Mouse (Mus musculus) activated CD4-positive, CD25-positive, alpha-beta regulatory T cell, adult 4 months (primary cell): ENCODE results near the gene Naga. TPM values are rescaled to one million over a fixed set of nuclear protein-coding genes. Genes with fewer than 3 reads are reported as not detected.
"Not testable (repeated sequence)": the region's sequence is repeated elsewhere in the genome, so short reads cannot be mapped to it uniquely, and the experiment has no call there.

Source experiments
- ATAC-seq: one replicate; pipeline ENCODE4 v1.8.0; 2017
- polyA plus RNA-seq, 2 experiments: library from polyadenylated mRNA; unstranded; fragments of 100-300 nt; shearing (Covaris generic); gene quantifications; one replicate each; pipeline ENCODE4 v1.2.1; 2017

Naga gene
- polyA plus RNA-seq: 10 to 100 TPM; 44.2 to 63.7 TPM

DNA sequence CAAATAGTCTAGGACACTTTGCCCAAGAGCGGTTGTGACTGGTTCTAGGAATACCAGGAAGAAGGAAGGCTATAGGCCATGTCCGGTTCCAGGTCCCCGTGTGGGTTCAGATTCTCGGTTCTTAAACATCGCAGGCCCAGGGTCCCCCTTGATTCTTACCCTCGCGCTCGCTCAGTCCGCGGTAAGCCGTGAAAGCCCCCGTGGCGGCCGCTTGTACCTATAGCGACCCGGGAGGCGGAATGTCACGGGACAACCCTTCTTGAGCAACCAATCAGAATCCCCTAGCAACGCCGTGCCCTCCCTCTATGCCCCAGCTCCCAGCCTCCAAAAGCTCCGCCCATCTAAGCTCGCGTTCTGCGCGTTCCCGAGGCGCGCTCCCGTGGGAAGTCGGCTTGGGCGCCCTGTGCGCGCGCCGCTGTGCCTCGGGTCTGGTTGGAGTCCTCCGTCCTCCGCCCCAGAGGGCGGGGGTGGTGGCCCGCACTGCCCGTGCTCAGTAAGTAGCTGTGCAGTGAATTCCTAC, at the start of gene Naga, which contains the start of the genes Pheta2 and Smdt1:
Gene Naga, minus strand, starts transcription at position 333 of the 520 bp plus-strand sequence.
Gene Pheta2, plus strand, starts transcription at position 350 of the 520 bp plus-strand sequence.
Gene Smdt1, plus strand, starts transcription at position 367 of the 520 bp plus-strand sequence.
- ATAC-seq: peak; percentile 94

DNA sequence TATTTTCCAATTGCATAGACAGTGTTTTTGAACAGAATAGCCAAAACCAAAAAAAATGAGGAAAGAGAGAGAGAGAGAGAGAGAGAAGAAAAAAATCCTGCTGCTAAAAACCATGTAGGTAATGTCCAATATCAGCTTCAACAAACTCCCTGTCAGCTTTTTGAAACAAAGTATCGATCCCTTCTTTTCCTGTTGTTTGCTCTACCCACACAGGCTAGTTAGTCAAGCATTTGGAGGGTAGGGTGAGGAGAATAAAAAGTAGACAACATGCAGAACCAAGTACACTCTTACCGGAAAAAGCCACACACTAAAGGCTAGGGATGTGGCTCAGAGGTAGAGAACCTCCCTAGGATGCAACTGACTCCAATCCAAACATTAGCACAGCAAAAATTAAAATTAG, 47.0 kb upstream of the Naga start:
- no peak for ATAC-seq

DNA sequence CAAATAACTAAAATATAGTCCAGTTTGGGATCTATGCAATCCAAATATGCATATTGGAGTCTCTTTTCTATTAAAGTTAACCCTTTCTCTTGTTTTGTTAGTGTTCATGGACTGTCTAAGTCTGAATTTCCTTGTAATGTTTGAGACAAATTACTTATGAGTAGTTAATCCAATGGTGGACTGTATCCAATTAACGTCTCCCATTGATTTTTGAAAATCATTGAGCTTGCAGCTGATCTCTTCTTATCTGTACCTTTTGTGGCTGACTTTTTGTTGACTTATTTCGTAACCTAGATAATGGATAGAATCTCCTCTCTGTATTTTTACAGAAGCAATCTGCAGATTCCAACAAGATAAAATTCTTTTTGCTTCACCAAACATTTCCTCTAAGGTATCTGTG, 43.7 kb upstream of the Naga start:
- no peak for ATAC-seq

DNA sequence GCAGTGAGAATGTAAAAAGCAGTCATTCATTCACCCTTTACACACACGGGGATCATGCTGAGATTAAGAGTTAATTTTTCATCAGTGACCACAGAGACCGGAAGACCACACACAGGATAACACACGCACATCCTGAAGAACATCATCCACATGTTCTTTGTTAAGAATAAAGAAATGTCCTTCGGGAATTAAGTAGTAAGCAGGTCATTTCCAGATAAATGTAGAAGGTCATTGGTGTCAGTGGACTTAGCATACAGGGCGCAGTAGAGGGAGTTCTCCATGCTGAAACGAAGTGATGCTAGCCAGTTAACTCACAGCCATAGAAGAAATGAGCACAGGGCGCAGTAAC, 42.0 kb upstream of the Naga start:
- no peak for ATAC-seq

DNA sequence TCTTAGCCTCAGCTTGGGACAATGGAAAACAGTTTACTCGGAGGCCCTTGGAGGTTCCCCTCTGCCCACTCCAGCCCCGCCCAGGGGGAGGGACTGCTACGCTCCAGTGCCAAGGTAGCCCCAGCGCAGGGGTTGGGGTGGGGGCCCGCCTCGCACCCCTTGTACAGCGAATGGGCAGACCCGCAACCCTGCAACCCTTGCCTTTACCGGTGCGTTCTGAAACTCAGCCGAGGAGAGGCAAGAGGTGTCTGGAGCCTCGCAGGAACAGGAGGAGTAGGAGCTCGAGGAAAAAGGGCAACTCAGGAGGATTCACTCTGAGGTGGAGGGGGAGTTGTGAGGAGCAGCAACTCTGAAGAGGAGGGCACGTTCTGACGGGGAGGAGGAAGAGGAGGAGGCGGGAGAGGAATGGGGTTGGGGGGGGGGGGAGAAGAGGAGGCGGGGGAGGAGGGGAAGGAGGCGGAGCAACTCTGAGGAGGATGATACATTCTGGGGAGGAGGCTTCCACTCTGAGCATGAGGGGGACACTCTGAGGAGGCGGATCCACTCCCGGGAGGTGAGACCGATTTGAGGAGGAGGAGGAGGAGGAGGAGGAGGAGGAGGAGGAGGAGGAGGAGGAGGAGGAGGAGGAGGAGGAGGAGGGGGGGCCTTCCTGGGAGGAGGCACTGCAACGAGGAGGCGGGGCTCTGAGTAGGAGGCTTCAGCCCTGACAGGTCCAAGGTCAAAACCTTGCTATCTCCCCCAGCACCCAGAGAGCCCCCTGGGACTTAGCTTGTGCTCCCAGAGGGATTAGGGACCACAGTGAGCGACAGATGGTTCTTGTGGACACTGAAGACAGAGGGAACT, 41.4 kb upstream of the Naga start, which contains the start of gene Cyp2d22:
Gene Cyp2d22, minus strand, starts transcription at position 390 of the 843 bp plus-strand sequence.
- peak; percentile 43 for ATAC-seq

DNA sequence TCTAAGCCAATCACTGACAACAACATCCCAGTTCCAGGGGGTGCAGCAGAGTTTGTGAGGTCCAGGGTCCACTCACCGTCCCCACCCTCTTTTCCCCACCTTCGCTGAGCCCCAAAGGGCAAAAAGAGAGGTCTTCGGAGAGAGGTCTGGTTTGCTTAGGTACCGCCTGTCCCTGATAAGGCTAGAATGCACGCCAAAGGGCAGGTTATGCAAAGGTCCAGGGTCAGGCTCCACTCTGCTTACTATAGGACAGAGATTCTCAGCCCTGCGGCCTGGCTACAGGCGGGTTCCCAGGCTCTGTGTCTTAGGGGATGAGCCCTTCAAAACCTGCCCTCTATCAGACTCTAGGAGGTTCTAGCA, 40.8 kb upstream of the Naga start:
- ATAC-seq: no peak

DNA sequence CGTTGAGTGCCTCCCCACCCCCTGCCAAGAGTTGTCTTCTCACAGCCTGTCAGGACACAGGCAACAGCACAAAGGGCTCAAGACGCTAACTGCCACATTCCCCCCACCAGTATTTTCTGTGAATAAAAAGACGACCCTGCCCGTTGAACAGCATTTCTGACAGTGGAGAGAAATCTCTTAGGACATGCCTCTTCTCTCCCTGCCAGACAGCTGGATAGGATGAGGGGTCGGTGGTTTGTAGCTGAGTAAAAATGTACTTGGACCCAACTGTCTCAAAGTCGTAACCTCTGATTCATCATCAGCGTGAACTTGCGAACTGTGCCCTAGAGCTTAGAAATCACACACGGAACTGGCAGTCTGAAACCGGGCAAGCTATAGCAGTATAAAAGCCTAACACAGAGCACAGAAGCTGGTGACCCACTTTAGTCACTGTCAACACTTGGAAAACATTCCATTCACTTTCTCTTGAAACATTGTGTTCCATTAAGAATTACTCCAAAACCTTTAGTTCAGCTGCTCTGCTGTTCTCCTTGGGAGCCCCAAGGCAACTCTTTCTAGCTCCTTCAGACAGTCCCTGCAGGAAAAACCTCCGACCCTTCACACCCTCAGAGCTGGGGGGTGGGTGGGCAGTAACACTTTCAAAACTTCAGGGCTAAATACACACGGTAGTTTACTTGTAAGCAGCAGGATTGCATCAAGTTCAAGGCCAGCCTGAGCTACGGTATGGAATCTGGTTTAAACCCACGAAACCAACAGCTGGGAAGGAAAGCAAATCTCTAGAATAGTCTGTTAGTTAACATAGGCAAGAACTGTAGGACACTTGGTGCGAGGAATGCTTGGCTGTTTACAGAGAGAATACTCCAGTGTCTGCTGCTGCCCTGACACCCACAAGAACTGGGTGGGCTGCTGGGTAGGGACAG, 39.8 kb upstream of the Naga start:
- no peak for ATAC-seq

DNA sequence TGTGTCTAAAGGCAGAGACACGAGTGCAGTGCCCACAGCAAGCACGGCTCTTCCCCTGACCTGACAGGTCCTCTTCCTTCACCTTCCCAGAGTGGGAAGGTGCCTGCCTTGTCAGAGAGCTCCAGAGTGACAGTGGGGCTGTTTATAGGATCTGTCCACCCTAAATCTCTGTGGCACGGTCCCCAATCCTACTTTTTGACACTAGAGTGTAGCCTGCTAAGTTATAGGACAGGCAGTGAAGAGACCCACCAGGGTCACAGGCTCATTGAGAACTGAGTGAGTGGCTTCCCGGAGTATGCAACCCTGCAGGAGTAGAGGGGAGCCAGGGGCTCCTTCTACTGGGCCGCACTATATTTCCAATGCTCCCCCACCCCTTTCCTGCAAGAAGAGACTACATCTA, 39.0 kb upstream of the Naga start:
- ATAC-seq: no peak

DNA sequence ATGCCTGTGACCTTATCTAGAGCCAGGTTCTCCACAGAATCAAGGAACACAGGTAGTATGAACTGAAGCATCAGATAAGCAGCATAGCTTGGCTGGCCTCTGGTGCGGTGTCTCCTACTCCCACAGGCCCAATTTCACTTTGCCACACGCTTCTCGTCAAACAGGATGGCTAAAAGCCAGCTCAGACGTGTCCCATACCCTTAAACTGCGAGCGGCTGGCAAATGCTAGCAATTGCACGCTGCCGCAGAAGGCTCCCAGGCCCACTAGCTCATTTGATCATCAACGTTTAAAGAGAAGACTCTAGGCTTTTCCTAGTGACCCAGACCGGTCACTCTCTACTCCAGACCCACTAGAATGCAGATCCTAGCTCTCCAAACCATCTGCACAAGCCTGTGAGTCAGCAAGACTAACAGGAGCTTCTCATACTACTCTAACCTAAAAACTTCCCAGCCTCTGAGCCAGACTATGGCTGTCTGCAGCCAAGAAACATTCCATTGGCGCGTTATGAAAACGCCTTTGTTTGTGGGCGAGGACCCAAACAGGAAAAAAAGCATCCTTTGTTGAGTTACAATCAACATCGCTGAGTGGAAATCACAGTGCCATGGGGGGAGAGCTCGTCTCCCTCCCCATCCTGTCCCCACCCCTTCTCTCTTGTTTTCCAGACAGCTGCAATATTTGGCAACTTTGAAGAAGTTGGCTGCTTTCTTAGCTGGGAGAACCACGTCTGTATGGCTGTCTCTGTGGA, 37.8 kb upstream of the Naga start:
- ATAC-seq: no peak

DNA sequence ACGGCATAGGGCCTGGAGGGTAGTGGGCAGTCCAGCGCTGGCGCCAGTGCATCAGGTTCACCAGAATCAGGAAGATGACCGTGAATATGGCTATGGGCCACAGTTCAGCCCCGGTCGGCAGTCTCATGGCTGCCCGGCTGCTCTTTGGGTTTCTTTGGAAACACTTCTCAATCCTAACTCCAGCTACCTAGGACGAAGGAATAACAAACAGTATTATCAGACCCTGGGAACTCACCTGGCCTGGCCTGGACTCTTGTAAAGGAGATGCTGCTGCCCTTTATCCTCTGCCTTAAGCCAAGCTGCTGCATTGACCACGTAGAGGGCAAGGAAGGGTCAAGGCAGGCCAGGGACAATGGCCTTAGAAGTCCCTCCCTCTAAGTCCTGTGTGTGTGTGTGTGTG, 37.1 kb upstream of the Naga start:
- ATAC-seq: no peak

DNA sequence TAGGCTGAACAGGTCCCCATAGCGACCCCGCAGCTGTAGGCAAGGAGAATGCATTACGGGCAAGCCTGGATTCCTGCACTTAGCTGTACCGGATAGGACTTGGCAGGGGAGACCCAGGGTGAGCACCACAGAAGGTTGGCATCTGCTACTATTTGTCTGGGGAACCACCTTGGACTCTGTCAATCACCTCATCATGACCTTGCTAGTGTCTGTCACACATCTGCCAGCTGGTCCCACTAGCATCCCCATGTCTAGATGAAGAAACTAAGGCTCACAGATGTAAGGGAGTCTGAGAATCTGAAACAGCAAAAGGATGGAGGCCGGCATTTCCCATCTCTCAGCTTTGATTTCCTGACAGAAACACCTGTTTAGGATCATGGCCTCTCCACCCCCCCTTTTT, 35.7 kb upstream of the Naga start:
- no peak for ATAC-seq

DNA sequence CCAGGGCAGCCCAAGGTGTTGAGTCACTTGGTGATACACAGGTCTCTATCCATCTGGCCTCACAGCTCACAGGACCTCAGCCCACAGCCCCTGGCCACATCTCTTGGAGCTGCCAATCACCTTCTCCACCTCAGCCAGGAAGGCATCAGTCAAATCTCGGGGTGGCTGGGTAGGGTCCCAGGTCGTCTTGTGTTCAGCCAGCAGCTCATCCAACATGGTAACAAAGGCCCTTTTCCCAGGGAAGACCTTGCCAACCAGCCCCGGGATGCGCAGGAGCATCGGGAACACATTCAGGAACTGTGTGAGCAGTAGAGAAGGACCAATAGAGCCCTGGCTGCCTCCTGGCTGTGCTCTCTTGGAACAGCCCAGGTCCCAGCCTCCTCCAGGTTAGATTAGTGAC, 34.3 kb upstream of the Naga start:
- no peak for ATAC-seq

DNA sequence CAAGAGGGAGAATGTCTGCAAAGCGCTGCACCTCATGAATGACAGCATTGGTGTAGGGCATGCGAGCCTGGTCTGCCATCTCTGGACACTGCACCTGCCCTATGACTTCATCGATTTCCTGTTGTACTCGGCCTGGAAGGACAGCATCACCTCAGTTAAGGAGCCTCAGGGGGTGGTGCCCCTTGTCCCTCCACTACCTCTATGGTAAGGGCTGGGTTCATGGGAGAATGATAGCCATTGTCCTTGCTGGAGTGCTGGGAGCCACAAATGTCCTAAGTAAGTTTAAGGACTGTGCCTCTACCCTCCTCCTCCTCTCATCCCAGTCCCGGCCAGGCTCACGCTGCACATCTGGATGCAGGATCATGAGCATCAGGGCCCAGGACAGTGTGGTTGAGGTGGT, 33.7 kb upstream of the Naga start:
- ATAC-seq: no peak

DNA sequence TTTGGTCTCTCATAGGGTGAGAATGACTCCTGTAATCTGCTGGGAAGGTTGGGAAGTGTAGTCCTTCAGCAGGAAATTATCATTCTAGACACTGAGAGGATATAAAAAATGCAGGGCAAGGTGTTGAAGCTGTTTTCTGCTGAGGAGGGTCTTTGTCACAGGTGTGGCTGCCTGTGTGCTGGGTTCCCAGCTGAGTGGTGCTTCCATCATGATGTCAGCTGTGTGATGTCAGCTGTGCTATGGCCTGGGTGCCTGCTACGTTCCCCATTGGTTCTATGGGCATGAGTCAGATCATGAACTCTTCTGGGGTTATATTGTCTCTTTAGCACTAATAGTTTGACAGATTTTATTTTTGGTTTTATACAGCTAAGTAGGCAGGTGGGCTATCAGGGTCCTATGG, 30.1 kb upstream of the Naga start:
- no peak for ATAC-seq

DNA sequence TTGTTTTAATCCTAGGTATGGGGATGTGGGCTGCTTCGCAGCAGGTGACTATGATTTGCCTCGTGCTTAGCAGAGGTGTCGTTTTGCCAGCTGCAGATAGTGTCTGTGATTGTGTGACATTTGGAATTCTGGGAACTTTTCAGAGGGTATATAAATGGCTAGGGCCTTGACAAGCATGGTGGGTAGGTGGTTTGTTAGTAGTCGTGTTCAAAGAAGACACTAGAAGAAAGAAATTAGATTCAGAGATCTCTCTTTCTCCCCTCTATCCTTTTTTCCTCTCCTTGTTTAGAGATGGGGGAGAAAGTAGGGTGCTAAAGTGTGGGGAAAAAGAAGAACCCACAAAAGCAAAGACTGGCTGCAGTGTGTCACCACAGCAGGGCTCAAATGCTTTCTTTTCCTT, 29.4 kb upstream of the Naga start:
- ATAC-seq: no peak

DNA sequence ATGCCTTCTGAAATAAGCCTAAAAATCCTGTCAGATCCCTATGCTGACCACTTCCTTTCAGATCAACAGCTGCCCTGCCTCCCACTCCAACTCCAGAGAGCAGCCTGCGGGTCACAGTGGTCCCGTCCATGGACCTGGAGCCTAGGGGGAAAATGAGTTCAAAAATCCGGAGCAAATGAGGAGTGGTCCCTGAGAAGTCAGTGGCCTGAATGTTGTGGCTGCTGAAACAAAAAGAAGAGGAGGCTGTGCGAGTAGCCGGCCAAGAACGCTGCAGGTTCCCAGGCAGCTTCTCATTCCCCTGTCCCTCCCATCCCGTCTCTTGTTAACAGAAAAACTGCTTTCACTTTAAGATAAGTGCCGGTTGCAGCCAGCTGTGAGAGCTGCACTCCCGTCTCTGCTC, 25.8 kb upstream of the Naga start:
- ATAC-seq: not testable (repeated sequence)

DNA sequence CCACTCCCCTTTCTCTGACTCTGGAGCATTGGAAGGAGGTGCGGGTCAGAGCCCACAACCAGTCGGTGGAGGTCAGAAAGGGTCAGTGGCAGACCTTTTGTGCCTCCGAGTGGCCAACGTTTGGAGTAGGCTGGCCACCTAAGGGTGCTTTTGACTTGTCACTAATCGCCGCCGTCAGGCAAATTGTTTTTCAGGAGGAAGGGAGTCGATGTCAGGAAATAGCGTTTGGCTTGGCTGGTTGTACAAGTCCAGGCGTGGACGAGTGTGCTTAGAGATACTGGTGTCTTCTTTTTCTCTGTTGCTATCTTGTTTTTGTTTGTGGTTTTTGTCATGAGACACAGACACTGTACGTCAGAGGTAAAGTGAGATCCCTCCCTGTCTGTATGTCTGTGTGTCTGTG, 25.1 kb upstream of the Naga start:
- not testable (repeated sequence) for ATAC-seq

DNA sequence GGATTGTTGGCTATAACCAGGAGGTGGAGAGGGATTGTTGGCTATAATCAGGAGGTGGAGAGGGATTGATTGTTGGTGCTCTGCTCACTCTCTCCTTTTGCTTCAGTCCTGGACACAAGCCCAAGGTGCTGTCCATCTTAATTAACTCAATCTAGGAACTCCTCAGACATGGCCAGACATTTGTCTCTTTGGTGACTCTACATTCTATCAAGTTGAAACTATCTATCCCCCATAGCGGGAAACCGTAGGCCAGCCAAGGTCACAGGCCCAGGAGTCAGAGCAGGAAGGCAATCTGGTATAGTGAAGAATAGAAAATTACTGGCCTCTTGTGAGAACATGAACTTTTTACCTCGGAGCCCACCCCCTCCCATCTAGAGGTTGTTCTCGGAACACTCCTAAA, 23.5 kb upstream of the Naga start:
- no peak for ATAC-seq

DNA sequence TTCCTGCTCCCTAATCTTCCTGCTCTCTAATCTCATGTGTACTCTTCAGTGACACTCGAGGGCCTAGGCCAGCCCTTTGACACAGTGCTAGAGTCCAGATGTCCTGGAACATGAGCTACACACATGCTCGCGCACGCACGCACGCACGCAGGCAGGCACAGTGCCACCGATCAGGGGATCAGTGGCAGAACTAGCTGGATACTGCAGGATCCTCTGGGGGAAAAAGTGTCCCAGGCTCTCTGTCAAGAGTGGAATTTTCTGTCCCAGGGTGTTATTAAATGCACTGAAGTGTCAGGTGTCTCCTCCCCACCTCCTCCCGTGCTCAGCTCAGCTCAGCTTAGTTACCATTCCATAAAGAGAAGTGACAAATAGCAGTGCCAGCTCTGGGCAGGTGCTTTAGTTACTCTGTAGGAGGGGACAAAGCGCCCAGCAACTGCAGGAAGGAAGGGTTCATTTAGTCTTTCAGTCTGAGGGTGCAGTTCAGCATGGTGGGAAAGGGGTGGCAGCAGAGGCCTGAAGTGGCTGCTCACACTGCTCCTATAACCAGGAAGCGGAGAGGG, 22.8 kb upstream of the Naga start:
- ATAC-seq: no peak

DNA sequence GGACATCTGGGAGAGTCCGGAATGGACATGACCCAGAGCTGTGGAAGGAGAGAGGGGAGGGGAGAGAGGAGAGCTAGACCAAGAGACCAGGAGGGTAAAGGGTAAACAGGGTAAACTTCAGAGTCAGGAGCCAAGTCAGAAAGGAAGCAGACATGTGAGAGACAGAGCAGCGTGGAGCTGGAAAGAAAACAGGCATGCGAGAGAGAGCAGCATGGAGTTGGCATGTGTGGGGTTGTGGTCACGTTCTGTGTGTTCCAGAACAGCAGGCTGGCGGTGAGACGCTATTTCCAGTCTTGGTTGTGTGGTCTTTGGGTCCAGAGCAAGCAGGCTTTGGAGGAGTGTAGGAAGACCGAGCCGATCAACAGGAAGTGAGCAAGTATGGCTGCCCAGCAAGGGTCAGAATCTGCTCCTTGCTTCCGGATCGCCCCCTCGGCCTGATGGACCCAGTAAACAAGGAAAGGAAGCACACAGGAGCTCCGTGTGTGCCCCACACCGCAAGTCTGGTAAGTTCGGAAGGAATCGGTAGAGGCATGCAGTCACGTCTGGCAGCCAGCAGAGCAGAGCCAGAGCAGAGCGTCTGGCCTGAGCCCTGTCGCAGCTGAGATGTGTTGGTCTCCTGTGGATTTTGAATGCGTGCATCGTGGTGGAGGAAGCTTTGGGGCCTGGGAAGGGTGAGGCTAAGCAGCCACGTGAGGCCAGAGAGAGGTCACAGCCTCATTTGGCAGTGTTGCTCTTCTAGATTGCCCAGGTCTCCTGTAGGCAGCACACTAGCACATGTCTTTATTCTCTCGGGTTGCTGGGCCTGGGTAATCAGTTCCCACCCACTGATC, 19.9 kb upstream of the Naga start:
- no peak for ATAC-seq
